Mouse (Mus musculus) common myeloid progenitor, adult 5-6 weeks (primary cell): ENCODE measurements around the gene Trex1. TPM values are rescaled to one million over a fixed set of nuclear protein-coding genes. Genes with fewer than 3 reads are reported as not detected.

Experiments
- ATAC-seq: replicated peaks from 2 replicates; pipeline ENCODE4 v1.8.0; 2016; ENCODE audit warnings: low read depth, mild to moderate bottlenecking, moderate TSS enrichment, inconsistent platforms; ENCODE audit not compliant: poor library complexity, severe bottlenecking
- total RNA-seq: library from RNA; stranded (forward); fragments of 200-1000, 187-1606 nt; gene quantifications from 2 replicates; pipeline ENCODE4 v1.2.3, GENCODE M21; 2017

The Trex1 gene
- total RNA-seq, 1 experiment from 2014 or later = 16.1 TPM

DNA sequence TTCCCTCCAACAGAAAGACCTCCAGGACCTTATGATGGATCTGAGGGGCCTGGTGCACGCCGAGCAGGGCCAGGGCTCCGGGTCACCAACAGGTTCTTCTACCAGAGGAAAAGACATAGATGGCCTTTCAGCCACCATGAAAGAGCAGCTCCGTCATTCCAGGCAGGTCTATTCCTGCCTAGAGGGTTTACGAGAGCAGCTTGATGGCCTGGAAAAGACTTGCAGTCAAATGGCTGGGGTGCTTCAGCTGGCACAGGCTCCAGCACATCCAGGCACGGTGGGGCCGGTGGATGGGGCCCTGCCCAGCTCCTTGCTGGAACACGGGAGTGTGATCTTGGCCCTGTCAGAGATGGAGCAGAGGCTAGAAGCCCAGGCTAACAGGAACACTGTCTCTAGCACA, 32.3 kb upstream of the Trex1 start:
- no peak for ATAC-seq

DNA sequence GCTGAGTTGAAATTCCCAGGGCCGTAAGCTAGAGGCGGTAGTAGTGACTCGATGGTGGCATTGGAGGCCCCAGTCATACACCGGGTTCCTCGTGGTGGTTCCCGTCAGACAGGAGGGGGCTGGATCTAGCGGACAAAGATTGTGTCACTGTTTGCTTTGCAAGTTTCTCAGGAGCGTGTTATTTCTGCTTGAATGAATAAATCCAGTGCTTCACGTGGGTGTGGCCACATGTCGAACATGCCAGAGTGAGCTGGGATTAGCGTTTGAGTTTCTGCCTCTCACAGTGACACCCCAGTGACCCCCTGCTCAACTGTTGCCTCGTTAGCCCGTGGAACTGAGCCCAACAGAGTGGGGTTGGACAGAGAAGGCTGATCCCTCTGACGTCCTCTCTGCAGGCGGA, 30.9 kb upstream of the Trex1 start:
- ATAC-seq = no peak

DNA sequence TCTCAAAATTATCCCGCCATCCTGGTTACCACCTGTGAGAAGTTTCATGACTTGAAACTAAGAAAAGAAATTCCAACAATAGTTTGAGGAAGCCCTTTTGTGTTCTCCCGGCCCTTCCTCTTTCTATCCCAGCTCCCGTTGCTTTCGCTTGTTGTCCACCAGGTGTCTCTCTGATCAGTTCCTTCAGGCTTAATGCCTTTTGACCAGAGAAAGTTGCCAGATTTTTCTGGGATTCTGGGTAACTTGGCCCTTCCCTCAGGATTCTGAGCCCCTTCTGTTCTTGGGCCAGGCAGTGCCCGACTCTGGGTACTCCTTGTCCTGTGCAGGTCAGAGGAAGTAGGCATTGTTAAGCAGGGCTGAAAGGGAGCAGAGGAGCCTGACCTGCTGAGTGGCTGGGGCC, 28.5 kb upstream of the Trex1 start:
- no peak for ATAC-seq

DNA sequence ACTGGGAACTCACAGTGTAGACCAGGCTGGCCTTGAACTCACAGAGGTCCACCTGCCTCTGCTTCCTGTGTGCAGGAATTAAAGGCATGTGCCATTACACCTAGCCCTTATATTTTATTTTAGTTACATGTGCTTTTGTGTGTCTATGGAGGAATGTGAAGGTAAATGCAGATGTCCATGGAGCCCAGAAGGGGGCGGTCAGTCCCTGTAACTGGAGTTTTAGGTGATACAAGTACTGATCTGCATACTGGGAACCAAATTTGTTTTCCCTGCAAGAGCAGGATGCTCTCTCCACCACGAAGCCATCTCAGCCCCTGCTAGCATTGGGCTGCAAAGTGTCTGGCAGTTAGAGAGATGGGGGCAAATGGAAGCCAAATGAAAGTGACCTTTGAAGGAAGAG, 25.4 kb upstream of the Trex1 start:
- ATAC-seq = no peak

DNA sequence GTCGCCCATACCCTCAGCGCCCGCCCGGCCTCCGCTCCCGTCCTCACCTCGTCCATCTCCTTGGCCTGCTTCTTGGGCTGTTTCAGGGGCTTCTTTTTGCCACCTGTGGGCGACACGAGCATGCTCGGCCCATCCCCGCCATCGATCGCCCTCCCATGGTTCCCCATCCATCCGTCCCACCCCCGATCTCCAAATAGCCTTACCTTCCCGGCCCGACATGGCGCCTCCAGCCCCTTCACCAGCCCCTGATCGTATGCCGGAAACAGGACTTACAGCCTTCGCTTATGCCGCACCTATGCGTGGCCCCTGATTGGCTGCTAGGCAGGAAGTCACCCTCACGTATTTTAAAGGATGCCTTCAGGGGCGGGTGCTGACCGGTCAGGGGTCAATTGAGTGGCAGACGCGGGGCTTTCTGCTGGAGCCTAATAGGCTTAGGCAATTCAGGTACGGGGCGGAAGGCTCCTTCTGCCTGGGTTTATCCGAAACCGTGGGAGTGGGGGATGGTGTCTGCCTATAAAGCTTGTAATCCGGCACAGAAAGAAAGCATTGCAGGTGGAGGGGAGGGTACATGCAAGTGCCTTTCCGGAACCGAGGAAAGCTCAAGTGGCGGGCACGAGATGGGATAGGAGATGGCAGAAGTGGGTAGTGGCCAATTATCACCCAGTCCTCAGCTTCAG, 22.7 kb upstream of the Trex1 start, which contains the start of the genes Ccdc51 and Tma7:
Gene Ccdc51, plus strand, starts transcription at position 370 of the 677 bp plus-strand sequence.
Gene Tma7, minus strand, starts transcription at position 464 of the 677 bp plus-strand sequence.
- ATAC-seq = peak; percentile 99

DNA sequence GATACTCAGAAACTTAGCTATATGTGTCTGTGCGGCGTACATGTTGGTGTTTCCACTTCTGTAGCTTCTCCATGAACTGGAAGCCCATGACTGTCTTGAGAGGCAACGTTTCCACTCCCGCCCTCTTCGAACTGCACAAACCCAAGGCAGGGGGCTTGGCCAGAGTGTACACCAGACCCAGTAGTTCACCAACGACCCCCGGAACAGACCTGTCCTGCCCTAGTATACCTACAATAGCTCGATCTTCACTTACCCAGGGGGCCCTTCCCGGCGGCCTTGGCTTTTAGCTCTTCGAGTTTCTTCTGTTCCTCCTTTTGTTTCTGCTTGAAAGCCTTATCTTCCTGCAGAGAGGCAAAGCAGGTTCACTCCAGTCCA, 22.2 kb upstream of the Trex1 start:
- ATAC-seq = no peak

DNA sequence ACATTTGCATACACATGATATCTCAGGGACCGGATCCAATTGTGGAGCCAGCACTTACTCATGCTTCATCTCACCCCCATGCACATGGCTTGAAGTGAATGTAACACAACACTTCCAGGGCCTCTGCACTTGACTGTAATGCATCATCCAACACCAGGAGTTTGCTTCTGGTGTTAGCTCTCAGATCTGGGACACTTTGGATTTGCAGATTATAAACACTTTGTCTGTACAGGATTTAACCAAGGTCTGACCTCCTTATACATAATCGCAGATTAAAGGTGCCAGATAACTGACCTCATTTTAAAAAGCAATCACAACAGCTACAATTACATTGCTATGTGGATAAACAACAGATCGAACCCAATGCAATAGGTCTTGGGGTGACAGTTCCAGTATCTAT, 21.0 kb upstream of the Trex1 start:
- no peak for ATAC-seq

DNA sequence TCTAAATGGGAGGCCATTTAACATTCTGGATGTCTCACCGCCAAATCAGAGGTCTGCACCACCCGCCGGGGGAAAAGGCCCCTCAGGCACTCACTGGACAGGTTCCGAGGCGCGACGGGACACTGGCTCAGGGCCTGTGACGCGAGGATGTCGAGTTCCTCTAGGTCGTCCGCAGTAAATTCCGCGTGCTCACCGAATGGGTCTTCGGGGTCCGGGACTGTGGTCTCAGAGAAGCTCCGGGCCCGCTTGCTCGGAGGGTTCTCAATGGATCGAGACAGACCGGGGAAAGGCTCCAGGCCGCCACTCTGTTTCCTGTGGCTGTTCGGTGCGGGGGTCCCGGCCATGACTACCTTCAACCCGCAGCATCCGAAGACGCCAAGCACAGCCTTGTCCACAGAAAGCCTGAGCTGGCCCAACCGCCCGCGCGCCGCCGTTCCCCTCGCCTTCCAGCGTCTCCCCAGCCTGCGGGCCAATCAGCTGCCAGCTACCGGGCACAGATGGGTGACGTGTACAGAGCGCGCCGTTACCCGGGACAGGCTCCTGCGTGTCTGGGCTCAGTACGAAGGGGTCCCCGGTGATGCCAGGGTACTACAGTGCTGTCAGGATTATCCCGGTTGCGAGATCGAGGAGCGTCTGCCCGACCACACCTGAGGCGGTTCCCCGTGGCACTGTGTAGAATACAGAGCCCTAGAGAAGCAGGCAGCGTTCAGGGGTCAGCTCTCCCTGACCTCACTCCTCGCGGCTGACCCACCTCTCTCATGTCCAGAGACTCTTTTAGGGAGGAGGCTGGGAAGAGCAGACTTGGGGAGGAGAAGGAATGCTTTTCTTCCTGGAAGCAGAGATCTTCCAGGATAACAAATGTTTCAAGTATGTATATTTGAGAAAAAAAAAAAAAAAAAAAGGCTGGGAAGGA, 14.4 kb upstream of the Trex1 start, which contains the start of gene Atrip:
Gene Atrip, minus strand, starts transcription at position 464 of the 913 bp plus-strand sequence.
- ATAC-seq = peak; percentile 99

DNA sequence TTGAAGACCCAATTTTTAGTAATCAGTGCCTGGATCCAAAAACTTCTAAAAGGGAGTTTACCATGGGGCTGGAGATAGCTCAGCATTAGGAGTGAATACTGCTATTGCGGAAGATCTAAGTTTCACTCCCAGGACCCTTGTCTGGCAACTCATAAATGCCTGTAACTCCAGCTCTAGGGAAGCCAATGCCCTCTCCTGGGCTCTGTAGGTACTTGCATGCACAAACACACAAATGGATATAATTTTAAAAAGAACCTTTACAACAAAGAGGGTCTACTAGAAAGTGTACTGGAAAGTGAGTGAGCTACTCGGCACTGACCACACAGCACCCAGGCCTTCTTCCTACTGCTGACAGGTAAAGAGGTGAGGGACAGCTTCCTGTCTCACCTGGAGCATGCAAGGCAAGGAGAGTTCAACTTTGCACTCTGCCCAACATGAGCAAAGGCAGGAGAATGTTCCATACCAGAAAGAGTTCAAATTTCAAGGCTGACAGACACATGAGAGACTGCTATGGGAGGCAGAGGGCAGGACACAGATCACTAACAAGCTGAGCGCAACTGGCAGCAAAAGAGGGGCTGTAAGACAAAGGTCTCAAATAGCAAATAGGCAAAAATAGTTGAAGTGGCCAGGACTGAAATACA, 8.7 kb upstream of the Trex1 start:
- ATAC-seq = no peak

DNA sequence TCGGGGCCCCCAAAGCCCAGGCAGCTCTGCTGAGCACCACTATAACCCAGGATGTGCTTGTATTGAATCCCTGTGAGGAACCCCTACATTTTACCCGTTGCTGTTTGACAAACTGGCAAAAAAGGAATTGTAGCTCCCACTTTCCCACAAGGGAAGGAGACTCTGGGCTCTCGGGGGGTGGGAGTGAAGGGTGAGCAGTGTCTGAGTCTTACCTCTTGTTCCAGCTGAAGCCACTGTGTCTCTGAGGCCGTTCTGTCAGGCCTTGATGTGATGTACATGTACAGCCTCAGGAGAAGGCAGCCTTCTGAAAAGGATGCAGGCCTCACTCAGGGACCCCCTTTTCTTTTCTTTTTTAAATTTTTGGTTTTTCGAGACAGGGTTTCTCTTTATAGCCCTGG, 1.4 kb upstream of the Trex1 start:
- ATAC-seq = no peak

DNA sequence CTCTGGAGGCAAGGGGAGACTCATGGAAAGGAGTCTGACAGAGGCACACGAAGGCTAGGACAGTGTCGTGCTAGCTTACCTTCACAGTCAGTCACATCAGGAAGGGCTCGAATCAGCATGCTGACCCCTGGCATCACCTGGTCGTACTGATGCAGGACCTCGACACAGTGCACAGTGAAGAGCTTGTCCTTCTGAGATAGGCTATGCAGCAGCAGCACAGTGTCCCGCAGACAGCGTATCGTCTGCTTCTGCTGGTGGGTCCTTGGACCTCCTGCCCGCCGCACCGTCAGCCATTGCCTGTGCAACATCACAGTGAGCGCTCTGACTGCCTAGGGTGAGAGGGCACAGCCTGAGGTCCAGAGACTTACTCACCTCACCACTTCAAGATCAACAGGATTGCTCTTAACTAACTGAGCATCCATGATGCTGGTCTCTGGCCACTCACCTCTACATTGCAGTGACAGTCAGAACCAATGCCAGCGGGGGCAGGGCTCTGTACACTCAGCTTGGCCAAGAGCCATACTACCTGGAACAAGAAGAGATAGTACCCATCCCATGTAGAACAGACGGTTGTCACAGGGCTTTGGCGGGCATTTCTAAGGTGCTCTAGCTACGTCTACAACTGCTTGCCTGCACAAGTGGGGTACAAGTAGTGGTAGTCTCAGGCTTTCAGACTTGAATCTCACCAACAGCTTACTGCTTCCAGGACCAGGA, 807 bp upstream of the Trex1 start:
- no peak for ATAC-seq

DNA sequence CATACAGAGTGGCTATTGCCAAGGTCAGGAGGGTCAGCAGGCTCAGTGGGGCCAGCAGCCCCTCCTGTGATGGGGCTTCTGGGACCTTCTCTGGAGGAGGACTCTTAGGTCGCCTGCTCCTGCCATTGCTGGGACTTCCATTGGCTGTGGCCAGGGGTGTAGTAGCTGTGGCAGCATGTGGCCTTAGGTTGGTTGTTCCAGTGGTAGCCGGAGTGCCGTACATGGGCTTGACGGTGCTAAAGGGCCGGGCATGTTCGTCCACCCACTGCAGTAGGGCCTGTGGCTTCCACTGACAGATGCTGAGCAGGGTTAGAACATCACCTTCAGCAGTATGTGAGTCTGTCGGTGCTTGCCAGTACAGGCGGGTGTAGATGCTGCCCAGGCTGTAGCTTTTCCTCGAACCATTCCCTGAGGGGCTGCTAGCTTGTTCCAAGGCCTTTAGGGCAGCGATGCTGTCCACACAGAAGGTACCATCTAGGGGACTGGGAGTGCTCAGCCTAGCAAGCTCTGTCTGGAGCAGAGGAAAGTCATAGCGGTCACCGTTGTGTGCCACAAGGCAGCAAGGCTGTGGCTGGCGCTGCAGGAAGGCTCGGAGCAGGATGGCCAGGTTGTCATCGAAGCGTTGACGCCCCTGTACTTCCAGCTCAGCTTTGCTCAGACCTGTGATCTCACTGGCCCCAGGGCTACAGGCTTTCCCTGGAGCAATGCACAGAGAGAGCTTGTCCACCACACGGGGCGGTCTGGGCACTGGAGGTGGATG, 1.3 kb downstream of the Trex1 start:
- no peak for ATAC-seq

DNA sequence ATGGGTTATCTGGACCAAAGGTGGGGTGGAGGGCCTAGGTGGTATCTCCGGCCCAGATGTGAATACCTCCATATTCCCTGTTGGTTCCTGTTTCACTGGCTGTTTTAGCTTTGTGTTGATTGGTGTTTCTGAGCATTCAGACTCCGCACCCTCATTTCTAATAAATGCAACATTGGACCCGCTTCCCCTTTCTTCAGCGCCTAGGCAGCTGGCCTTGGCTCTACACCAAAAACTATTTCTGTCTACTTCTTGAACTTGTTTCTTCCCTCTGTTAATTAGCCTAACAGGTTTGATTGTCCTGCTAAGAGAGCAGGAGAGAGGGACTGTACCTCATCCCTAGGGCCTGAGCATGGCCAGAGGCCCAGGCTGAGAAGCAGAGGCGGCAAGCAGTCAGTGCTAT, 2.0 kb downstream of the Trex1 start:
- ATAC-seq = peak; percentile 16; the same call in 1 of the 2 replicates

DNA sequence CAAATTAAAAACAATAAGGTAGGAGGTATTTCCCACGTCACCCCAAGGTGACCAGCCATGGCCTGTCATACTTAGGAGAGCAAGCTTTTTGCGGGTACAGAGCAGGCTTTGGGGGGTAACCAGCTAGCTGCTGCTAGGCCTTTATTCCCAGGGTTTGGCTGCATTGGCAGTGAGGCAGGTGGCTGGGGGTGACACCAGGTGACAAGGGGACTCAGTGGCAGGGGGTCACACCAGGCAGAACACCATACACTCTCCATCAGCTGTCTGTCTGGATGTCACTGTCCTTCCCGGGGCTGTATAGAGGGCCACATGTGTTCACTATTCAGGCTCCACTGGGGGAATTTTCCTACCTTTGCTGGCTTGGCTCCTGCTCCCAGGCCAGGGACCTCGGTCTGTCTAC, 2.6 kb downstream of the Trex1 start:
- ATAC-seq = no peak

DNA sequence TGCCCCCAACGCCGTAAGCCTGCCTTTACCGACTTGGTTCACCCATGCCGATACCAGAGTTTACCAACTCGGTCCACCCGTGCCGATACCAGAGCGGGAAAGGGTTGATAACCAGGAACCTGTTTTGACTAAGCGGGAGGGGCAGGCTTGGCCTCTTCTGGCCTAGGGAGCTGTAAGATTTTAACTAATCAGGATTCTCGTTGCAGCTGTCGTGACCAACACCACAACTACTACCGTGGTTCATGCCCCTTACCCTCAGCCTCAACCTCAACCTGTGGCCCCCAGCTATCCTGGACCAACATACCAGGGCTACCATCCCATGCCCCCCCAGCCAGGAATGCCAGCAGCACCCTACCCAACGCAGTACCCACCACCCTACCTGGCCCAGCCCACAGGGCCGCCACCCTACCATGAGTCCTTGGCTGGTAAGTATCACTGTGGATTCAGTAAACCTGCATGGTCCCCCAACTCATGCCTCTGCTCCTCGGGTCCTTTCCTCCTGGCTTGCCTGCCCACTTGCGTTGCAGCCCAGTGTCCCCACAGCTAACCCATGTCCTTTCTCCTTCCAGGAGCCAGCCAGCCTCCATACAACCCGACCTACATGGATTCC, 3.3 kb downstream of the Trex1 start:
- ATAC-seq = no peak

DNA sequence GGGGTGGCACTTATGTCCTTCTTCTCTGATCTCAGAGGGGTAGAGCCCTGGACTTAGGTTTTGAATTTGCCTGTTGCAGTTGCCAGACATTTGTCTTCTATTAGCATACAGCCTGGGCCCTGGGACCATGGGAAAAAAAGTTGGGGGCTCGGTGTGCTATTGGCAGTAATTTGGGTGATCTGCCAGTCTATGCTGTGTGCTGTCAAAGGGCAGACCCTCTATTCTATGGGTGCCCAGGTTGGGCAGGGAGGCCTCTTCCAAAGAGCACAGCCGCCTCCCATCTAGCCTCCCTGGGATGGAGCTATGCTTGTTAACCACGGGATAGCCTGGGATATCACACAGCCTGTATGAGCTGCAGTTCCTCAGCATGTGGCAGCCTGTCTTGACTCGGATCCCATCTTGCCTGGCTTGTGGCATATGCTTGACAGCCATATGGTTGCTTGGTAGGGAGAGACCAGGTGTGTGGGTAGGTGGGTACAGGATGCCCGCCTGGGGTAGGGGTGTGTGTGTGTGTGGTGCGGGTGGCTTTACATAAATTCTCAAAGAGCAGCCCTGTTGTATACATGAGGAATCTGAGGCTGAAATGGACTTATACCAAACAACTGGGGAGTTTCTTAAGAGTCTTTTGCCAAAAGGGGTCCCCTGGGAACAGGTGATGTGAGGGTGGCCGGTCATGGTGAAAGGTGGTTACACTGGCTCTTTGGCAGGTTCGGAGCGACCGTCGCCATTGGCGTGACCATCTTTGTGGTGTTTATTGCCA, 4.1 kb downstream of the Trex1 start:
- ATAC-seq = no peak

DNA sequence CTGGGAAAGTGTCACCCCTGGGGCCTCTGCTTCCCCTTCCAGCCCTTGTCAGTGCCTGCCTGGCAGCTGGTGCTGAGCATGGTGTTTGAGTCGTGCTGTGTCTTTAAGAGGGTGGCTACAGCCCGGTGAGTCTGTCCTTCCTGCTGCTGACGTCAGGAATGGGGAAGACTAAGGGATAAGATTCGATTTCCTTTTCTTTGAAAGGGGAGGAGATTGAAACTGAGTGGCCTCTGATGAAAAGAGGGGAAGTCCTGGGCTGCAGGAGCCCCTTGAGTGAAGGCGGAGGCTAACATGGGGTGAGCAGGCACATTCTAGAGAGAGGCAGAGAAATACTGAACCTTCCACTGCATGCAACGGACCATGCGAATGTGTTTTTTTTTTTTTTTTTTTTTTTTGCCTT, 4.8 kb downstream of the Trex1 start:
- ATAC-seq = peak; percentile 69

DNA sequence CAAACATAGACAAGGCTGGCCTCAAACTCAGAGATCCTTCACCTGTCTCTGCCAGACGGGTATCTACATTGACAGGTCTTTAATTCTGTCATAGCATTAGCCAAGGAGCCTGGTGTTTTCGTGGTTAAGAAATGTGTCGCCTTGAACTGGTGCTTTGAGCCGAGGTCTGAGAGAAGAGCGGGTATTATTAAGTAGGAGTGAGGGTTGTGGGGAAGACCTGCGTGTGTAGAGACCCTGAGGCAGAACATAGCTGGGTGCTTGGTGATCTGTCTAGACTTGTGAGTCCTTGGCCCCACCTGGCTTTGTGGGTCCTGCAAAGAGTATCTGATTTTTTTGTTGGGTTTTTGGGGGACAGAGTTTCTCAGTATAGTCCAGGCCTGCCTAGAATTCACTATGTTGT, 5.7 kb downstream of the Trex1 start:
- ATAC-seq = no peak
